Mouse (Mus musculus) liver, embryonic 16.5 days (tissue): ENCODE measurements around the gene Eml1. TPM values are rescaled to one million over a fixed set of nuclear protein-coding genes. Genes with fewer than 3 reads are reported as not detected.

Experiments
- ATAC-seq: fragments of 200-750 bp; cut with Nextera tagmentation; 2 replicates; pipeline ENCODE4 v1.8.0; 2017; ENCODE audit warnings: low read depth, mild to moderate bottlenecking, moderate number of reproducible peaks, moderate library complexity
- H3K27ac ChIP-seq: fragments of 300-500 bp; sonication (generic); 2 replicates; pipeline ENCODE4 v1.5.1; 2014; ENCODE audit warnings: mild to moderate bottlenecking, low read length
- H3K27me3 ChIP-seq: fragments of 300-500 bp; sonication (generic); 2 replicates; pipeline ENCODE4 v1.6.1; 2014; ENCODE audit warnings: low read depth, low read length, mixed read lengths; ENCODE audit not compliant: control insufficient read depth, insufficient read depth
- H3K36me3 ChIP-seq: fragments of 300-500 bp; sonication (generic); 2 replicates; pipeline ENCODE4 v1.6.1; 2014; ENCODE audit warnings: mild to moderate bottlenecking; ENCODE audit not compliant: control insufficient read depth, insufficient read depth
- H3K4me1 ChIP-seq: fragments of 300-500 bp; sonication (generic); 2 replicates; pipeline ENCODE4 v1.6.1; 2014; ENCODE audit warnings: low read depth, low read length, mixed read lengths; ENCODE audit not compliant: control insufficient read depth
- H3K4me2 ChIP-seq: fragments of 300-500 bp; sonication (generic); 2 replicates; pipeline ENCODE4 v1.6.1; 2014; ENCODE audit warnings: low read depth, low read length, mixed read lengths
- H3K4me3 ChIP-seq: fragments of 300-500 bp; sonication (generic); 2 replicates; pipeline ENCODE4 v1.5.1; 2014; ENCODE audit warnings: low read depth, mild to moderate bottlenecking, low read length
- H3K9ac ChIP-seq: fragments of 300-500 bp; sonication (generic); 2 replicates; pipeline ENCODE4 v1.6.1; 2014; ENCODE audit warnings: low read depth, low read length
- H3K9me3 ChIP-seq: fragments of 300-500 bp; sonication (generic); replicated peaks from 2 replicates; pipeline ENCODE4 v1.6.1; 2016; ENCODE audit warnings: low read length; ENCODE audit not compliant: control insufficient read depth
- WGBS: fragments of 180-500 bp; shearing (Covaris S2); extraction: QIAGEN DNeasy Blood & Tissue Kit; methylation state at CpG from one replicate; pipeline ENCODE4 v1.1.7; 2014; ENCODE audit not compliant: insufficient replicate concordance; 5-methylcytosine and 5-hydroxymethylcytosine counted together
- polyA plus RNA-seq: library from polyadenylated mRNA; unstranded; fragments of >200 nt; fragmentation: Nextera tagmentation; extraction: Ambion mirVana; gene quantifications from 2 replicates; pipeline ENCODE4 v1.2.1, GENCODE M21; 2015

The Eml1 gene
- polyA plus RNA-seq, 1 experiment from 2014 or later: 6.4 TPM

DNA sequence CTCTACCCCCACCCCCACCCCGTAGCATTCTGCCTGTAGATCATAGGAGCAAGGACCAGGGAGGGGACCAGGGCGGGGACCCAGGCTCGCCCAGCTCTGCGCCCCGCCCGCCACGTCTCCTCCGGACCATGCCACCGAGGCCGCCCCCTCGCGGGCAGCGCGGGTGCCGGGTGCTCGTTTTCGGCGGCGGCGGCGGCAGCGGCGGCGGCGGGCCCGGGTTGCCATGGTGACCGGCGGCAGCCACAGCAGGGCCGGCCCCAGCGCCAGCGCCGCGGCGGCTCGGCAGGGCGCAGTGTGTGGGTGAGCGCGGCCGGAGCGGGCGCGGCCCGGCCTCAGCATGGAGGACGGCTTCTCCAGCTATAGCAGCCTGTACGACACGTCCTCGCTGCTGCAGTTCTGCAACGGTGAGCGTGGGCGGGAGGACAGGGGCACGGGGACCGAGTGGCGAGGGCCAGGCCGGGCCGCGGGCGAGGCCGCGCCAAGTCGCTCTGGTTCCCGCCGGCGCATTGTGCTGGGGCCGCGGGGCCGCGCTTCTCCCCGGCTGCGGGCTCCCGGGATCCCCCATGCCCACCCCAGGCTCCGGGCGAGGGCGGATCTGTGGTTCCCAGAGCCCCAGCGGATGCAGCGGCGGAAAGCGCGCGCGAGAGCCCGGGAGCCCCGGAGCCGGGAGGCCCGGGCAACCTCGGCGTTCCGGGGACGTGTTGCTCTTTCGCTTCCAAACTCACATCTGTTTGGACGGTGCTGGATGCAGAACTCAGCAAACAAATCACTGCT lies 52.3 kb downstream of the Eml1 start:
- peak; percentile 81 for ATAC-seq
- Histone ChIP-seq H3K36me3 (no peaks in the 10 kb centered on the region), H3K4me2 (peak overlapping the region; percentile 59), H3K27ac (no peak overlapping the region), H3K4me1 (no peaks in the 10 kb centered on the region), H3K4me3 (peak overlapping the region; percentile 58), H3K9ac (peak overlapping the region; percentile 33; the same call in 1 of the 2 replicates), H3K27me3 (peaks cover 28% of the 10 kb centered on the region), H3K9me3 (no peaks in the 10 kb centered on the region)
- under 1% methylated on average over 78 of the region's 90 CpGs for WGBS

GRCm38 (mm10) chr12:108430964-108431363 lies 60.2 kb downstream of the Eml1 start:
- Histone ChIP-seq H3K27me3 (no peaks in the 10 kb centered on the region; the same call in 1 of the 2 replicates), H3K36me3 (no peaks in the 10 kb centered on the region), H3K9ac (no peak overlapping the region), H3K4me2 (no peak overlapping the region), H3K27ac (no peak overlapping the region), H3K9me3 (no peaks in the 10 kb centered on the region), H3K4me1 (no peaks in the 10 kb centered on the region), H3K4me3 (no peak overlapping the region)
- no peak for ATAC-seq
- 49% methylated on average over 3 of the region's 3 CpGs for WGBS

- 65% methylated on average over 6 of the region's 6 CpGs for WGBS
- Histone ChIP-seq H3K4me1 (no peaks in the 10 kb centered on the region), H3K9ac (no peak overlapping the region), H3K27ac (no peak overlapping the region), H3K9me3 (no peaks in the 10 kb centered on the region), H3K4me3 (no peak overlapping the region), H3K27me3 (no peaks in the 10 kb centered on the region; the same call in 1 of the 2 replicates), H3K4me2 (no peak overlapping the region), H3K36me3 (no peaks in the 10 kb centered on the region)
- no peak for ATAC-seq
These were observed 61.0 kb downstream of the Eml1 start for GRCm38 (mm10) chr12:108431714-108432113.

DNA sequence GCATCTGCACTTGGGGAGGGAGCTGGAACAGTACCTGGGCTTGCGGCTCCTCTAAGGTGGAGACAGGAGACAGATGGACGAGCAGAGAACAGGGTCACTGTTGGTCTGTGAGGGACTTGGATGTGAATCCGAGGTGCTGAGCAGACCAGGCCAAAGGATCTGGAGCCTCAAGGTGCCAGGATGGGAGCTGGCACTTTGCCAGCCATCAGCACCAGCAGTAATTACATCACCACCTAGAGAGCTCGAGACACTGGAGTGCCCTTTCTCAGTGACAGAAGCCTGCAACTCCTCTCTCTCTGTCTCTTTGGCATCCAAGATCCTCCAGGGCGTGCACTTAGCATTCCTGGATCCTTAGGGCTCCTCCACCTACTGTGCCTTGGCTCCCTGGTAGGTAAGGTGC lies 61.8 kb downstream of the Eml1 start:
- Histone ChIP-seq H3K36me3 (no peaks in the 10 kb centered on the region), H3K27ac (no peak overlapping the region), H3K4me1 (no peaks in the 10 kb centered on the region), H3K9me3 (no peaks in the 10 kb centered on the region), H3K27me3 (no peaks in the 10 kb centered on the region; the same call in 1 of the 2 replicates), H3K9ac (no peak overlapping the region), H3K4me2 (no peak overlapping the region), H3K4me3 (no peak overlapping the region)
- WGBS: 48% methylated on average over 5 of the region's 5 CpGs
- ATAC-seq: no peak

DNA sequence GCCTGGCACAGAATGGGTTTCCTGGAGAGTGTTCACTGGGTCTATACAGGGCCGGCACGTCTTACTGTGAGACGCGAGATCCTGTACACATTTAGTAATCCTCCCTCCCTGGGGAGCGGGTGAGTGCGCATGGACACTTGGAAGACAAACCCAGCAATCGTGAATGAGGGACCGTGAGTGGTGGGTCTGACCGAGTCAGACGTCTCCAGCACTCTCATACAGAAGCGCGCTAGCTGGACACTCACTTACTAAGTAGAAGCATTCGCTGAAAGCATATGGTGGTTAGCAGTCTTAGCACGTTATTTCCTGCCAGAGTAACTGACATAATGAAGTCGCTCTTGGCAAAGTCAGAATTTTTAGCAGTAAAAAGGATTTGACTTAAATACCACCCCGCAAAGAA lies 62.3 kb downstream of the Eml1 start:
- no peaks in the 10 kb centered on the region for H3K36me3 ChIP-seq

DNA sequence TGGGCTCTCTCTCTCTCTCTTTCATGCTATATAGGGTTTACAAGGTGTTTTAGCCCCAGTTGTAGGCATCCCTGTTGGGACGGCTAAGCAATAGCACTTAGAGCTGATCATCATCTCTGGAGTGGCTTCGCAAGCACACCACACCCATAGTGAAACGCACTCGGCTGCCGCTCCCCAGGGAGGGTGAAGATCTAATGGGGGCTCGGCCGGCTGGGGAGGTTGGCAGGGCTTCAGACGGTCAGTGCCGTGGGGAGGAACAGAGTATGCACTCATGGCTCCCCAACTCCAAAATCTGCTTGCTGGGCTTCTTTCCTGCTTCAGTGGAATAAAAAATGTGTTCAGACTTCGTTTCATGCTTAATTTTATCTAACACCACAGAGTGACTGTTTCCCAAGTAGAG lies 62.7 kb downstream of the Eml1 start:
- Histone ChIP-seq H3K4me1 (no peaks in the 10 kb centered on the region), H3K4me3 (no peak overlapping the region), H3K27me3 (no peaks in the 10 kb centered on the region; the same call in 1 of the 2 replicates), H3K9ac (no peak overlapping the region), H3K27ac (no peak overlapping the region), H3K36me3 (no peaks in the 10 kb centered on the region), H3K9me3 (no peaks in the 10 kb centered on the region), H3K4me2 (no peak overlapping the region)
- WGBS: 67% methylated on average over 10 of the region's 10 CpGs
- no peak for ATAC-seq

More for the DNA sequence above, 62.3 kb downstream of the Eml1 start:
- H3K4me1 ChIP-seq: no peaks in the 10 kb centered on the region
- H3K27ac ChIP-seq: no peak overlapping the region
- H3K9me3 ChIP-seq: no peaks in the 10 kb centered on the region
- no peaks in the 10 kb centered on the region; the same call in 1 of the 2 replicates for H3K27me3 ChIP-seq
- no peak overlapping the region for H3K4me3 ChIP-seq
- no peak overlapping the region for H3K4me2 ChIP-seq
- WGBS: 77% methylated on average over 16 of the region's 16 CpGs
- no peak for ATAC-seq
- H3K9ac ChIP-seq: no peak overlapping the region

GRCm38 (mm10) chr12:108435444-108436015 lies 64.8 kb downstream of the Eml1 start:
- H3K27me3 ChIP-seq: no peaks in the 10 kb centered on the region; the same call in 1 of the 2 replicates
- no peaks in the 10 kb centered on the region for H3K9me3 ChIP-seq
- H3K4me2 ChIP-seq: no peak overlapping the region
- H3K4me3 ChIP-seq: no peak overlapping the region
- no peaks in the 10 kb centered on the region for H3K4me1 ChIP-seq
- no peak overlapping the region for H3K27ac ChIP-seq
- H3K36me3 ChIP-seq: no peaks in the 10 kb centered on the region
- H3K9ac ChIP-seq: no peak overlapping the region
- 59% methylated on average over 12 of the region's 12 CpGs for WGBS
- ATAC-seq: no peak

DNA sequence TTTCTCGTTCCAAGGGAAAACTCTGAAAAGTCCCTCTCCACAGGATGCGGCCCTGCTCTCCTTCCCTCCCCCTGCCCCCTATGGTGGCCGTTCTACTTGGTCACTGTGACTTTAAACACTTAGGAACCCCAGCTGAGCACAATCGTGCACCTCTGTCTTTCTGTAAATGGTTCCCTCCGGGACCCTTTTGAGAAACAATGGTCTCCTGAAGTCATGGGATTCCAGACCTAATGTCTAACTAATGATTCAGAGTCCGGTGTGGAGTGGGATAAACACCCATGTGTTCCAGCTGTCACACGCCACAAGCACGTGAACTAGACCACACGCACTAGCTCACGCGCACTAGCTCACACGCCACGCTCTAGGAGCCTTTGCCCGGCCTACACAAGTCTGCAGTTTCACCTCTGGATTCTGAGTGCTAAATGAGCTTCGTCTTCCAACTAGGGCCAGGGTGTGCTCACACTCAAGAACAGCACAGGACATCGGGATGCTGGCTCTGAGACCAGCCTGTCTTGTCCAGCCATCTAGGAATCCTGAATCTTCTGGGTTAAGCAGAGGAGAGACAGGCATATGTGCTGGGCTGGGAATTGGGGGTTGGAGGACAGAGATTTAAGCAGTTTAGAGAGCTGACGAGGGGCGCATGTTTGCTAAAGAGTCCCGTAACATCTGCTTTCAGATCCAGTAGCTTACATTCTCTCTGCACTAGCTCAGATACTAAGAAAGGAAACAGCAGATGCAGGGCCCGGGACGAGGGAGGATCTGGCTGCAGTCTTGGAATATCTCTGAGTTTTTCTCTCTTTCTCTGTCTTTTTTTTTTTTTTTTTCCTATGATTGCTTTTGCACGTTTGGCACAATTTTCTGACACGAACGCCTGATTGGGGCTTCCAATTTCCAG lies 65.5 kb downstream of the Eml1 start:
- no peak overlapping the region for H3K4me2 ChIP-seq
- no peaks in the 10 kb centered on the region for H3K4me1 ChIP-seq
- peak overlapping the region; percentile 21; the same call in 1 of the 2 replicates for H3K27ac ChIP-seq
- no peaks in the 10 kb centered on the region; the same call in 1 of the 2 replicates for H3K27me3 ChIP-seq
- no peak overlapping the region for H3K9ac ChIP-seq
- H3K4me3 ChIP-seq: no peak overlapping the region
- no peaks in the 10 kb centered on the region for H3K36me3 ChIP-seq
- 55% methylated on average over 24 of the region's 24 CpGs for WGBS
- no peaks in the 10 kb centered on the region for H3K9me3 ChIP-seq
- ATAC-seq: no peak
